Mouse (Mus musculus) heart, postnatal 0 days (tissue): ENCODE measurements at regions not wholly inside any gene's neighbourhood (a gene's known extent, or its start where the extent isn't known, plus 50 kb on each side); places are given as distances from the start of the nearest gene placed in this dataset.

ENCODE experiments used
- ATAC-seq: fragments of 200-750 bp; cut with Nextera tagmentation; 2 replicates; pipeline ENCODE4 v1.8.0; 2017; ENCODE audit warnings: low read depth, moderate number of reproducible peaks, moderate library complexity; ENCODE audit not compliant: insufficient read depth
- DNase-seq: peaks from one replicate; pipeline ENCODE4 v3.0.0-alpha.2; 2016; ENCODE audit warnings: low spot score
- H3K27ac ChIP-seq: fragments of 300-500 bp; sonication (generic); 2 replicates; pipeline ENCODE4 v1.5.1; 2014; ENCODE audit warnings: low read depth, mild to moderate bottlenecking
- H3K27me3 ChIP-seq: fragments of 300-500 bp; sonication (generic); 2 replicates; pipeline ENCODE4 v1.6.1; 2014; ENCODE audit warnings: low read length, mixed read lengths; ENCODE audit not compliant: control insufficient read depth, insufficient read depth
- H3K36me3 ChIP-seq: fragments of 300-500 bp; sonication (generic); replicated peaks from 2 replicates; pipeline ENCODE4 v1.6.1; 2014; ENCODE audit warnings: low read length, mixed read lengths; ENCODE audit not compliant: control insufficient read depth, insufficient read depth
- H3K4me1 ChIP-seq: fragments of 300-500 bp; sonication (generic); 2 replicates; pipeline ENCODE4 v1.6.1; 2014; ENCODE audit warnings: antibody characterized with exemption; ENCODE audit not compliant: control insufficient read depth, insufficient read depth
- H3K4me2 ChIP-seq: fragments of 300-500 bp; sonication (generic); 2 replicates; pipeline ENCODE4 v1.6.1; 2014; ENCODE audit warnings: low read depth, mild to moderate bottlenecking, low read length, moderate library complexity
- H3K4me3 ChIP-seq: fragments of 300-500 bp; sonication (generic); 2 replicates; pipeline ENCODE4 v1.5.1; 2014; ENCODE audit warnings: low read depth, low read length
- H3K9ac ChIP-seq: fragments of 300-500 bp; sonication (generic); replicated peaks from 2 replicates; pipeline ENCODE4 v1.6.1; 2014; ENCODE audit warnings: low read depth, low read length, mixed read lengths
- H3K9me3 ChIP-seq: fragments of 300-500 bp; sonication (generic); replicated peaks from 2 replicates; pipeline ENCODE4 v1.6.1; 2016; ENCODE audit warnings: low read length; ENCODE audit not compliant: control insufficient read depth
- CTCF ChIP-seq: IDR thresholded peaks from 2 replicates; pipeline ENCODE4 v1.5.1; 2016; ENCODE audit warnings: antibody characterized with exemption, control low read depth, low read depth
- EP300 ChIP-seq: IDR thresholded peaks from 2 replicates; pipeline ENCODE4 v1.6.1; 2016; ENCODE audit warnings: antibody characterized with exemption, low read depth
- WGBS: fragments of 180-500 bp; shearing (Covaris S2); extraction: QIAGEN DNeasy Blood & Tissue Kit; methylation state at CpG from one replicate; pipeline ENCODE4 v1.1.7; 2014; 5-methylcytosine and 5-hydroxymethylcytosine counted together

DNA sequence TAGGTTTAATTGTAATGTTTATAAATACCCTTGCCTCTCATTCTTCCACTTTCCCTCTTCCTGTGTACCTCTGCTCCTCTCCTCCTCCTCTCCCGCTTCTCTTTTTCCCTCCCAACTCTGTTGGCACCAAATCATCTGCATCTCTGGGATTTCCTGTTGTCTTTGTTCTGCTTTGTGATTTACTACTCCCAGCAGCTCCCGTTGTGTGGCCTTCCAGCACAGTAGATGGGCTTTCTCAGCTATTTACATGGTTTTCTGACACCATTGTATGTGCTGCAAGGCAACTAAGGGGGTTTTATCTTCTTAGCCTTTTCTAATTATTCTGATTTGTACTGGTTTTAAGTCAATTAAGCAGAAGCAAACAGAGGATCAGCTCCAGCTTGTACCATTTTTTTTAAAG lies 1326.1 kb downstream of the Diaph3 start:
- no peak for ATAC-seq
- Histone ChIP-seq H3K4me1 (no peaks in the 10 kb centered on the region), H3K4me3 (no peak overlapping the region), H3K36me3 (no peaks in the 10 kb centered on the region), H3K9ac (no peak overlapping the region), H3K4me2 (no peak overlapping the region), H3K27me3 (no peaks in the 10 kb centered on the region), H3K27ac (no peak overlapping the region), H3K9me3 (no peaks in the 10 kb centered on the region)
- 32% methylated on average over 2 of the region's 2 CpGs for WGBS
- DNase-seq = no peak
- TF ChIP-seq EP300 = no peak
- TF ChIP-seq CTCF = no peak

DNA sequence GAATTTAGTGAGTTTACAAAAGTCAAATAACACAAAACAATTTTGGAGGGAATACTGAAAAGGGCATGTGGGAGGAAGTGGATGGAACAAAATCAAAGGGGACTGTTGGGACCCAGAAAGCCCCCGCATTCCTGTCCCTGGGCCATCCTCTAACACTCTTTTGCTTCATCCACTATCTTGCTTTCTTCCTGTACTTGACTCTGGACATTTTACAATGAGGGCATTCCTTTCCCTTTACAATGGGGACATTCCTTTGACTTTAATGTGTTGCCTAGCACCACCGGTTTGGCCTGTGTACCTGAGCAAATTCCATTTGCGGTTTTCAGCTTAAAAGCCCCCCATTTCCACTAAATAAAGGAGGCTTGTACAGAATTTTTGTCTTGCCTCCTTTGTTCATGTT lies 1341.0 kb downstream of the Pcdh17 start:
- Histone ChIP-seq H3K27me3 (no peaks in the 10 kb centered on the region), H3K36me3 (no peaks in the 10 kb centered on the region), H3K4me3 (no peak overlapping the region), H3K4me2 (no peak overlapping the region), H3K27ac (no peak overlapping the region), H3K4me1 (no peaks in the 10 kb centered on the region), H3K9ac (no peak overlapping the region), H3K9me3 (no peaks in the 10 kb centered on the region)
- 55% methylated on average over 3 of the region's 3 CpGs for WGBS
- DNase-seq (no peak), ATAC-seq (no peak)
- TF ChIP-seq EP300 = no peak
- no peak for TF ChIP-seq CTCF

DNA sequence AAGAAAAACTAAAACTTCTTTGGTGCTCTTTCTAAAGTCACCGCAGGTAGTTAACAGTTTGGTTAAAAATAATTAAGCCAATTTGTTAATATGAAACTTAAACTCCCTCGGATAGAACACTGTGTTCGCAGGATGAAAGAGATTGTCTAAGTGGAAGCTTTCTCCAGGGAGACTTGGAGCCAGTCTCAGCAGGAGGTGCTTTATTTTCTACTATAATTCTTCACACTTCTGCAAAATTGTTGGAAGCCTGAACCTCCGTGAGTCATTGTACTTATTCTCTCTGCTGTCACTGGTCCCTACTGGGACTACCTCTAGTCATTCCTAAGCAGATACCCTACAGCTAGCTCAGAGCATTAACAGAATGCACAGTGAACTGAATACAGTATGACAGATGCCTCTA lies 1327.3 kb downstream of the Pcdh17 start:
- 70% methylated on average over 4 of the region's 4 CpGs for WGBS

DNA sequence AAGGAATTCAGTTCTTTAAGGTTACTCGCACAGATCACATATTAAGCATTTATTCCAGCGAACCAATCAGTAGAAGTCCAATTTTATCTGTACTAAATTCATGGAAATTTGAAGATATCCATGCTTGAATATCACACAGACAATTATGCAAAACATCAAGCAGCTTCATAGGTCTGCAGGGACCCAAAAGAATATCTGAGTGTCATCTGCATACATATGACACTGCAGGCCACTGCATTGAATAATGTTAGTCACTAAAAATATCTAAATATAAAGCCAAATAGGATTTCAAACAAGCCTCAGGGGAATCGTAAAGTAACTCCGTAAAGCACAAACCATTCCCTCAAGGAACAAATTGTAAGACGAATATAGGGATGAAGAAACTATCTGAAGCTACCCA lies 1324.9 kb downstream of the Pcdh17 start:
- Histone ChIP-seq H3K36me3 (no peaks in the 10 kb centered on the region), H3K27ac (no peak overlapping the region), H3K27me3 (no peaks in the 10 kb centered on the region), H3K4me1 (no peaks in the 10 kb centered on the region), H3K9me3 (no peaks in the 10 kb centered on the region), H3K9ac (no peak overlapping the region), H3K4me2 (no peak overlapping the region), H3K4me3 (no peak overlapping the region)
- 74% methylated on average over 5 of the region's 5 CpGs for WGBS
- no peak for TF ChIP-seq CTCF
- TF ChIP-seq EP300 = no peak
- ATAC-seq = no peak
- no peak for DNase-seq

More for the DNA sequence above, 1327.3 kb downstream of the Pcdh17 start:
- TF ChIP-seq EP300 = no peak
- H3K9me3 ChIP-seq = no peaks in the 10 kb centered on the region
- H3K27ac ChIP-seq = no peak overlapping the region
- H3K9ac ChIP-seq = no peak overlapping the region
- H3K4me3 ChIP-seq = no peak overlapping the region
- no peaks in the 10 kb centered on the region for H3K4me1 ChIP-seq
- H3K4me2 ChIP-seq = no peak overlapping the region
- ATAC-seq (no peak), DNase-seq (no peak)
- H3K27me3 ChIP-seq = no peaks in the 10 kb centered on the region
- H3K36me3 ChIP-seq = no peaks in the 10 kb centered on the region

DNA sequence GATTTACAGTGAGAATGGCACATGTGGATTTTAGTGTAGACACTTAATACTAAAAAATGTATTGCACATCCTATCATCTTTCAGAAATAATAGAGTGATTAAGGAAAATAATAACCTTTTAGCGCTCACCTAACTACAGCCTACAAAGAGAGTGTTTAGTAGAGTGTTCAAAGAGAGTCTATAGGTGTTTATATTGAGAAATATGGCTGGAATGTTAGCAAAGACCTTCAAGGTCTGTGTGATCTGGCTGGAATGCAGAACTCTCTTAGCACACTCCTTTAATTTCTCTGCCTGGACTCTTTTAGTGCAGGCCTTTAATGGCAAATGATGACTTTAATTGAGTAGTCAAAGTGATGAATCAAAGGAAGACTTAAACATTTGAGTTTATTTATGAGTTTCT lies 1314.0 kb downstream of the Pcdh17 start:
- TF ChIP-seq EP300 (no peak), CTCF (no peak)
- Histone ChIP-seq H3K9ac (no peak overlapping the region), H3K9me3 (no peaks in the 10 kb centered on the region), H3K4me3 (no peak overlapping the region), H3K36me3 (no peaks in the 10 kb centered on the region), H3K27me3 (no peaks in the 10 kb centered on the region), H3K4me2 (no peak overlapping the region), H3K4me1 (no peaks in the 10 kb centered on the region), H3K27ac (no peak overlapping the region)
- WGBS = 94% methylated on average over 1 of the region's 1 CpGs
- no peak for ATAC-seq
- DNase-seq = no peak

DNA sequence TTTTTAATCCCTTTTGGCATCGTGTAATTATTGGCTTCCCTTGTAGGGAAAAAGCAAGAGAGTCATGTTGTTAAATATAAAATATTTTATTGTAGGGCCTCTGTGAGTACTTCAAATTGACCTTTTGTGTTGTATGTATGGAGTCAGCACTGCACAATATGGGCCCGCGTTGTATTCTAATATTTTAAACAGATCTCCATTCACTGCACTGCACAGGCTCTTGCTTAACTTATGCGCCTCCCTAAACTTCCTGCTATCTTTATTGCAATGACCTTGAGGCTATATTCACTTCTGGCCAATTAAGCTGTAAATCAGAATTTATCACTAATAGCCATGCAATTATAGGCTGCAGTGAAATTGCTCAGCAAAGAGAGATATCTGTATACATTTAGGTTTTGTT lies 1295.2 kb downstream of the Pcdh17 start:
- Histone ChIP-seq H3K27ac (no peak overlapping the region), H3K27me3 (no peaks in the 10 kb centered on the region), H3K4me3 (no peak overlapping the region), H3K9me3 (no peaks in the 10 kb centered on the region), H3K4me2 (no peak overlapping the region), H3K36me3 (no peaks in the 10 kb centered on the region), H3K4me1 (no peaks in the 10 kb centered on the region), H3K9ac (no peak overlapping the region)
- WGBS = 85% methylated on average over 4 of the region's 4 CpGs
- TF ChIP-seq CTCF (no peak), EP300 (no peak)
- no peak for DNase-seq
- no peak for ATAC-seq
